Mouse (Mus musculus) left cerebral cortex, postnatal 14 days (tissue): ENCODE measurements at regions not wholly inside any gene's neighbourhood (a gene's known extent, or its start where the extent isn't known, plus 50 kb on each side); places are given as distances from the start of the nearest gene placed in this dataset.

ENCODE experiments used
- DNase-seq, 2 experiments: peaks; one replicate each; pipeline ENCODE4 v3.0.0; 2021 to 2022; ENCODE audit warnings: low spot score in 2 of 2, mixed read lengths in 1 of 2
- intact Hi-C: fragments of 180-260 bp; cut with DNase I; formaldehyde crosslinking; loops from one replicate; pipeline ENCODE4 v1.15.1; 2025

DNA sequence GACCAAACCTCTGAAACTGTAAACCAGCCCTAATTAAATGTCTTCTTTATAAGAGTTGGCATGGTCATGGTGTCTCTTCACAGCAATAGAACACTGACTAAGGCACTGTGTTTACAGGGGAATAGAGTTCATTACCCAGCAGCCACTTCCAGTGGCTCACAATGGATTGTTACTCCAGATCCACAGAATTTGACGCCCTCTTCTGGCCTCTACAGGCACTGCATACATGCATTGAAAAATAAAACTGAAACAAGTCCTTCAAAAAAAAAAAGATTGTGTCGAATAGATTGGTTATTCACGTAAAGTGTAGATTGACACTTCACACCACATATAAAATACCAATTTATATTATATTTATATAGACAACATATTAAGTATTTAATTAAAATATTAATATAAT lies 87.3 kb upstream of the Gjb5 start:
- intact Hi-C loops = no loop called here
- no peak for DNase-seq

DNA sequence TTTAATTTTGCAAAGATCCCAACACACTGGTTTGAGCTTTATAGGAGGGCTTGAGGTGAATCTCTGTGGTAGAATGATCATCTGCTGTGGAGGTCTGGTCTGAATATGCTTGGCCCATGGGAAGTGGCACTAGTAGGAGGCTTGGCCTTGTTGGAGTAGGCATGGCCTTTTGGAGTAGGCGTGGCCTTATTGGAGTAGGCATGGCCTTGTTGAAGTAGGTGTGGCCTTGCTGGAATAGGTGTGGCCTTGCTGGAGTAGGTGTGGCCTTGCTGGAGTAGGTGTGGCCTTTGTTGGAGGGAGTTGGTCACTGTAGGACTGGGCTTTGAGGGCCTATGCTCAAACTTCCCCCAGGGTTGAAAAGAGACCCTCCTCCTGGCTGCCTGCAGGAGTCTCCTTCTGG lies 86.1 kb upstream of the Gjb5 start:
- DNase-seq = no peak
- intact Hi-C loops = no loop called here

DNA sequence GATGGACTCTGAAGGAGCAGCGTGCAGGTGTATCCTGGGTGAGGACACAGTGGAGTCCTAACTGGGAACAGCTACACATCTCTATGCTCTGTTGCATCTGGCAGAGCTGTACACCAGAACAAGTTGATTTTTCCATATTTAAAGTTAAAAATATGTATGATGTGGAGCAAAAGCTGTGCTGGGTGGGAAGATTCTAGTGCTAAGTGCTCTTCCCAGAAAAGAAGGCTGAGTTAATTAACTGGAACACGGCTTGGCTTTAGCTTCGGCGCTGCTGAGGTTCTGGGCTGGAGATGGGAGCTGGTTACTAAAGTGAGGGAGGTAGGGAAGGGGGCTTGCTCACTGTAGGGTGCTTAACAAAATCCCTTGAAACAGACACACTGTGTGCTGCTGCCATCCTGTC lies 84.0 kb upstream of the Gjb5 start:
- DNase-seq = peak; percentile 23
- intact Hi-C loops = no loop called here

DNA sequence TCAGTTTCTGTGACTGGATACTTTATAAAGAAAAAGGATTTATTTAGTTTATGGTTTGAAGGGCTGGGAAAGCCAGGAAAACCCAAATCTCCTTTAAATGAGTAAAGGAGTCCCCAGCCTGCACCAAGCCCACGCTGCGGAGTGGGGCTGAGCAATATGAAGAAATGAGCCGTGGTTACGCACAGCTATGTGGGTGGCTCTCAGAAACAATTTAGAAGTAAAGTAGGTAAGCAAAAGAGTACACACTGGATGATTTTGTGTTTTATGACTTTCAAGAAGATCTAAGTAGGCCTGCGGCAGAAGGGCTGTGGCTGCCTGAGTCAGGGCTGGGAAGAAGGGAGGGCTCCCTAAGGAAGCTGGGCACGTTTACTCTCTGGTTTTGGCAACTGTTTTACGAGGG lies 82.6 kb upstream of the Gjb5 start:
- peak in 1 of 2 experiments; percentile 34 for DNase-seq
- intact Hi-C loops = no loop called here

DNA sequence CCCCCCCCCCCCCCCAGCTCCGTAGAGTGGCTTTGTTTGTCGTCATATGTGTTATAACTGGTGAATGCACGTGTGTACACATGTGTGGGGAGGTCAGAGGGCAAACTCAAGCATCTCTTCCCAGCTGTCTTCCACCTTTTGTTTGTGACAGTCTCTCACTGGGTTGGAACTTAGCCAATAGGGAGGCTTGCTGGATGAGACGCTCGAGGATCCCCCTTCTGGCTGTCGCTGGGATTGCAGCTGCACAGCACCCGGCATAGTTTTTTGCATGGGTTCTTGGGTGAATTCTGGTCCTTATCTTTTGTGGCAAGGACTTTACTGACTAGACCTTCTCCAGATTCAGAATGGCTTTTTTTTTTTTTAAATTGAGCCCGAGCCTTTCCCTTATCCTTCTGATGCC lies 77.1 kb upstream of the Gjb5 start:
- intact Hi-C loops = no loop called here
- peak; percentile 57 to 77 for DNase-seq

GRCm38 (mm10) chr4:127430237-127430636 lies 72.3 kb upstream of the Gjb5 start:
- intact Hi-C loops = no loop called here
- DNase-seq = no peak

GRCm38 (mm10) chr4:127429748-127430147 lies 71.8 kb upstream of the Gjb5 start:
- intact Hi-C loops = no loop called here
- DNase-seq = no peak

GRCm38 (mm10) chr4:127423855-127424254 lies 65.9 kb upstream of the Gjb5 start:
- no peak for DNase-seq
- intact Hi-C loops = no loop called here

DNA sequence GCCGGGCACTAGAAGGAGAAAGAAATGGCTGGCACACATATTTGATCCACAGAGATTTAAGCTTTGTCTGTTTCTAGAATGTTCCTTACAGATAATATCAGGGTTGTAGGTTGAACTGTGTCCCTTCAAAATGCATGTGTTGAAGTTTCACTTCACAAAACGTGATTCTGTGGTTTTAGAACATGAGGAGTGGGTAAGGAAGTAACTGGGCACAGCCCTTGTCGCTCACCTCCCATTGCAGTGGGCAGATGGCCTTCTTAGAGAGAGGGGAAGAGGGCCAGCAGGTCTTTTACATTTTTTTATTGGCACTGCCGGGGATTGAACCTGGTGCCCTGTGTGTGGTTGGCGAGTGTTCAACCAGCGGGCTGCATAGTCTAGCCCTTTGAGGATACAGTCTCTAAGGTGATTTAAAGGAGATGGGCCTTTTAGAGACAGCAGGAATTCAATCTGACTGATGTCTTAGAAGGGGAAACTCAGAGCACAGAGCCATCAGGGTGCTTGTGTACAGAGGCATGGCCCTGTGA lies 64.0 kb upstream of the Gjb5 start:
- DNase-seq = no peak
- intact Hi-C loops = no loop called here

DNA sequence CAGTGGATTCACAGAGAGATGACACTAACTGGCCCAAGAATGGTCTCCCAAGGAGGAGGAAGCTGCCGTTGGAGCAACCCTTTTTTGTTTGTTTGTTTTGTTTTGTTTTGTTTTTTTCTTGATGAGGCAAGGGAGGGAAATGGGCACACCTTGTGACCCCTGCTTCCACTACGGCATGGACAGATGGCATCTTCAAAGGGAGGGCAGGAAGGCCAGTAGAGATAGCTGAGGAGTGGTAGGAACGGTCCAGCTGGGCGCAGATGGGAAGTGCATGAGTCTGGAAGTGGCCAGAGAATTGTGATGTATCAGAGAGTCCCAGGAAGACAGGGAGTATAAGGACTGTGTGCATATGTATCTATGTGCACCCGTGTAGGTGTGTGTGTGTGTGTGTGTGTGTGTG lies 63.1 kb upstream of the Gjb5 start:
- no peak for DNase-seq
- intact Hi-C loops = no loop called here

DNA sequence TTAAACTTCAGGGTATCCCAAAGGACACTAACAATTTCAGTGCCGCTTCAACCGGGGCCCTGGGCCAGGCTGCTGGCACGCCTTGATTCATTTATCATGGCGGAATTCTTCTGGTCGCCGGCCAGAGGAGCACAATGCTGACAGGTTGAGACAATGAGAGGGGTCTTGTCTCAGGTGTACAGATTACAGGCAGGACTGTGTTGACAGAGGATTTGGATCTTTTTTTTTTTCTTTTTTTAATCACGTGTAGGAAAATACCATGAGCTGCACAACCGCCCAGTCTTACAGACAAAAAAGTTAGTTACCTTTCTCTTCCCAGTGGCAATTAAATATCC lies 61.8 kb upstream of the Gjb5 start:
- intact Hi-C loops = no loop called here
- no peak for DNase-seq

- intact Hi-C loops = no loop called here
- peak in 1 of 2 experiments; percentile 20 for DNase-seq
Observed at GRCm38 (mm10) chr4:127419062-127419785, 61.2 kb upstream of the Gjb5 start.

DNA sequence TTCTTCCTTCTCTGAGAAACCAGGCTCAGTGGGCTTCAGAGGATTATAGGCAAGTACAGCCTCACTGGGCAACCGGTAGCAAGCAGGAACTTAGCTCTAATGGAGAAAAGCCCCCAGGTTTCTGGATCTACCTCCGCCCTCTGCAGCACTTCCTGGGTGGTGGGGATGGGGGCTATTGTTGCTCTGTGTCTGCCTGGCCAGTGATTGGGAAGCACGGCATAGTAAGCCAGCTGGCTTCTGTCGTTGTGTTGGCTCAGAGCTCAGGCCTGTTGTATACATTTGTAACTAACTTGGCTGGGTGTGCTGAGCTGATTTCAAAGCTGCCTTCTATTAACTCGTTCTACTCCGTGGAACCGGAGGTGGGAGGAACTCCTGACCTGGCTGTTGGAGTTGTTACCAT lies 58.9 kb upstream of the Gjb5 start:
- DNase-seq = peak; percentile 20 to 49
- intact Hi-C loops = no loop called here

DNA sequence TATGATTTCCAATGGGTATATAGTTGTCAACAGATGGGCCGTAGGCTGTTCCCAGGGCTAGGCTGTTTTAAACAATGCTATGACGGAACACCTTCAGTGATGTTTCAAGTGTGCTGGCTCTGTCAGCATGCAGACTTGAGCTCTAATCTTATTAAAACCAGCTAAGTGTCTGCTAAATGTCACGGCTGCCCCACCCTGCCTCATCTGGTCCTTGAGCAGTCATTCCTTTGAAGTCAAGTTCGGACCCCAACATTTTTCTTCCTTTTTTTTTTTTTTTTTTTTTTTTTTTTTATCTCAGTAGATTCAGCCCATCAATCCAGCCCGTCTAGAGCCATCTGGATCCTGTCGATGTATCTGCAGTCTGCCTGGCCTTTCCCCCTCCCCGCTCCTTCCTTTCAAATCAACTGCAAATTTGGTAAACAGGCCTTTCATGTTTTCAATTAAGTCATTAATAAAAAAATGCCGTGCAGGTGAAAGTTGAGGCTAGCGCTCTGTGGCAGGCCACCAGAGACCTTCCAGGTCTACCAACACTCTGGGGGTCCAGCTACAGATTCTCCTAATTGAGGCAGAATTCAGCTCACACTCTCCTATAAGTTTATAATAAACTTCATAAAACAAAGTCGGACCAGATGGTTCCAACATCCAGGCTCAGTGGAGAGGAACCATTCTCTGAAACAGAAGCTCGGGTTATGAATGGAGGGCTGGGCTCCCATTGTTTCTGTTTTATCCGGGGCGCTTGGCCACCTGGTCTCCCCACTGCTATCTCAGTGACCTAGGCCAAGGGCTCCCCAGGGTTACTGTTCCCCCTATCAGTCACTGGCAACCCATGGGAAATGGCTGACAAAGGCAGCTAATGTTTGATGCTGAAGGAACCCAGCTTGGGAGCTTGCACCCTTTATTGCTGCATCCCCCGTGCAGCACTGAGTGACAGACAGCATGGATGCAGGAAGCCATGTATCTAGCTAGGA lies 56.3 kb upstream of the Gjb5 start:
- intact Hi-C loops = no loop called here
- no peak for DNase-seq
